Mouse (Mus musculus) lung, embryonic 15.5 days (tissue): ENCODE measurements around the gene Nfatc4. TPM values are rescaled to one million over a fixed set of nuclear protein-coding genes. Genes with fewer than 3 reads are reported as not detected.

ENCODE experiments used
- ATAC-seq: fragments of 200-750 bp; cut with Nextera tagmentation; 2 replicates; pipeline ENCODE4 v1.8.0; 2017; ENCODE audit warnings: moderate number of reproducible peaks, borderline replicate concordance; ENCODE audit not compliant: low FRiP score, low TSS enrichment; ENCODE audit errors: extremely low read depth
- H3K27ac ChIP-seq: fragments of 300-500 bp; sonication (generic); 2 replicates; pipeline ENCODE4 v1.5.1; 2015; ENCODE audit warnings: moderate library complexity, mild to moderate bottlenecking, inconsistent platforms
- H3K27me3 ChIP-seq: fragments of 300-500 bp; sonication (generic); 2 replicates; pipeline ENCODE4 v1.6.1; 2015; ENCODE audit warnings: inconsistent platforms
- H3K36me3 ChIP-seq: fragments of 300-500 bp; sonication (generic); 2 replicates; pipeline ENCODE4 v1.6.1; 2015; ENCODE audit warnings: inconsistent platforms
- H3K4me1 ChIP-seq: fragments of 300-500 bp; sonication (generic); 2 replicates; pipeline ENCODE4 v1.6.1; 2015; ENCODE audit warnings: inconsistent platforms
- H3K4me2 ChIP-seq: fragments of 300-500 bp; sonication (generic); 2 replicates; pipeline ENCODE4 v1.6.1; 2015; ENCODE audit warnings: inconsistent platforms, mild to moderate bottlenecking, moderate library complexity
- H3K4me3 ChIP-seq: fragments of 300-500 bp; sonication (generic); 2 replicates; pipeline ENCODE4 v1.5.1; 2015; ENCODE audit warnings: mild to moderate bottlenecking, inconsistent platforms
- H3K9ac ChIP-seq: fragments of 300-500 bp; sonication (generic); 2 replicates; pipeline ENCODE4 v1.6.1; 2015; ENCODE audit warnings: inconsistent platforms
- H3K9me3 ChIP-seq: fragments of 300-500 bp; sonication (generic); 2 replicates; pipeline ENCODE4 v1.6.1; 2016; ENCODE audit warnings: inconsistent platforms
- WGBS: fragments of 180-500 bp; shearing (Covaris S2); methylation state at CpG from one replicate; pipeline ENCODE4 v1.1.7; 2015; 5-methylcytosine and 5-hydroxymethylcytosine counted together
- polyA plus RNA-seq: library from polyadenylated mRNA; unstranded; fragments of >200 nt; fragmentation: Nextera tagmentation; extraction: Ambion mirVana; gene quantifications from 2 replicates; pipeline ENCODE4 v1.2.1, GENCODE M21; 2015

Nfatc4 gene
- polyA plus RNA-seq = 50.9 and 52.7 TPM in 2 replicates

DNA sequence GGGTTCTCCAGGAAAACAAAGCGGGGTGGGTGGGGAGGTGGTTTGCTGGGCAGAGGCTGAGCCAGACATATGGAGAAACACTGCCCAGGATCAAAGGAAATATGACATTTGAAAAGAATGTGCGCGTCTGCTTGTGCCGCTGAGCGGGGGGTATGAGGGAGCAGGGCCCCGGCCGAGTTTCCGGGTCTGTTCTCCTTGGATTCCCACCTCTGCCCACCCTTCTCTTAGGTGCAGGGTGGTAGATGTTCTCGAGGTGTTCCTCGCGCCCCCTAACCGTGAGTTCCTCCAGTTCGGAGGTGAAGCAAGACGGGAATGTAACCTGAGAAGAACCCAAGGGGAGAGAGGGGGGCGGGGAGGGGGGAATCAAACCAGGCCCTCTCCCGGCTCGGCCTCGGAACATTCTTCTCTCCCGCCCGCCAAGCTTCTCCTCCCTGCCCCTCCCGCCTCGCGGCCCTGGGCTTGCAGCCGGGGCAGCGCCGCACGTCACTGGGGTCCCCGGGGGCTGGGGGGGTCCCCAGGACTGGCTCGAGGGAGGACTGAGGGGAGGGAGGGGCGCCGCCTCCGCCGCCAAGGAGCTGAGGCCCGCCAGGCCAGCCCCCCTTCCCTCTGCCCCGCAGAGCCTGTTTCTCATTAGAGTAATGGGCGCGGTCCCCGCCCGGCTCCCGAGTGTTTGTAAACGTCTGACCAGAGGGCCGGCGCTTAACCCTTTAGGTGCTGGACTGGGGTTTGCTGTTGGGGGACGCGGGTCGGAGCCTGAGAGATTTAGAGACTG, at the start of gene Nfatc4:
Gene Nfatc4, plus strand, starts transcription at position 154 of the 772 bp plus-strand sequence.
- Histone ChIP-seq H3K4me3 (peak within 1 kb of the TSS; percentile 71), H3K4me1 (peaks cover 37% of the 10 kb centered on the region), H3K36me3 (peaks cover 9% of the 10 kb centered on the region; the same call in 1 of the 2 replicates), H3K27ac (peak within 1 kb of the TSS; percentile 99), H3K9me3 (no peaks in the 10 kb centered on the region), H3K27me3 (no peaks in the 10 kb centered on the region), H3K9ac (peak within 1 kb of the TSS; percentile 62), H3K4me2 (peak within 1 kb of the TSS; percentile 79)
- peak; percentile 91 for ATAC-seq
- 1% methylated on average over 40 of the region's 46 CpGs for WGBS

DNA sequence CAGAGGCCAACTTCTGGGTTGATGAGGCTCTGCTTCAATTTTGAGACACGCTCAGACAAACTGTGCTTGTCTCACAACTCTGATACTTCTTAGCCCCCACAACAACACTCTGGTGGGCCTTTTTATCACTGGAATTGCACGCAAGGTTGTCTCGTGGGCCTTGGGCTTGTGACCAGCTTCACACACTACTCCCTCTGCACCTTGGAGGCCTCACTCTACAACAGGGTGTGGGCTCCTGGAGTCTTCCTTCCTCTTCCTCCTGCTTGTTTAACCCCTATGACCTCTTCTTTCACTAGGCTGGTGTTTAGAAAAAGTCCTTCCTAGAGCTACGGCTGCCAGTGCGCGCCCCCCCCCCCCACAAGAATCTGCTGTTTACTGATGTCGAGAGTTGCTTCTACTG, 46.2 kb upstream of the Nfatc4 start:
- ATAC-seq = no peak
- Histone ChIP-seq H3K27me3 (peaks cover 4% of the 10 kb centered on the region; the same call in 1 of the 2 replicates), H3K27ac (no peak overlapping the region), H3K4me2 (no peak overlapping the region), H3K4me1 (peaks cover 22% of the 10 kb centered on the region), H3K9ac (no peak overlapping the region), H3K36me3 (no peaks in the 10 kb centered on the region), H3K9me3 (no peaks in the 10 kb centered on the region), H3K4me3 (no peak overlapping the region)
- 35% methylated on average over 7 of the region's 7 CpGs for WGBS

DNA sequence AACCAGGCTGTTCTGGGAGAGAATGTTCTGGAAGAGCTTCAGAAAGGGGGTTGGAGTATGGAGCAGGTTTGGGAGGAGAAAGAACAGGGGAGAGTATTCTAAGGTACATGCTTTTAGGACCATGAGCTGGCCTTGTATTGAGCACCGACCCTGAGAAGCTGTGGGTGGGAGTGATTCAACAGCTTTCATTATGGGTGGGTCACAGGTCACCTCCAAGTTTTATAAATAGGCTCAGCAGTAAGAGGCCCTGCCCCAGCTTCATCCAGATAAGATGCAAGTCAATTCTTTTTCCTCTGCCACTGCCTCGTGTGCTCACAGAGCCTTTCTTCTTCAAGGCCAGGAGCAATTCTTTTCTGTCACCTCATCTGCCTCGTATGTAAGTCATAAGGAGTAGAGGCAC, 45.8 kb upstream of the Nfatc4 start:
- Histone ChIP-seq H3K27ac (no peak overlapping the region), H3K9me3 (no peaks in the 10 kb centered on the region), H3K4me2 (no peak overlapping the region), H3K4me3 (no peak overlapping the region), H3K27me3 (peaks cover 9% of the 10 kb centered on the region; the same call in 1 of the 2 replicates), H3K9ac (no peak overlapping the region), H3K36me3 (no peaks in the 10 kb centered on the region), H3K4me1 (peaks cover 27% of the 10 kb centered on the region)
- ATAC-seq = no peak
- WGBS = 13% methylated on average over 3 of the region's 3 CpGs

DNA sequence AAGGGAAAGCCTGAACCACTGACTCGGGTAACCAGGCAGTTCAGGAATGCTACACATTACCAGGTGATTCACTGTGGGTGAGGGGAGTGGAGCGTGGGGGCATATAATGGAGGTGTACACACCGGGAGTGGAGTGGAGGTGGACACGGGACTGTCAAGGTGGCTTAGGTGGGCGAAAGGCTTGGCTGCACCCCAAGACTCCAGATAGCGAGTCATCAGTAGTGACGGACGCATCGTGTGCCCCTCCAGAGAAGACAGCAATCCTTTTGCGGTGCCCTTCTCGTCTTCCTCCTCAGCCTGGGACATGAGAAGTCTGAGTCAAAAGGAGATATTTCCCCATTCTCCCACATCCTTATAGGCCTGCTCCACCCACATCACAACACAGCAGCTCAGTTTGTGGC, 45.1 kb upstream of the Nfatc4 start:
- Histone ChIP-seq H3K4me2 (no peak overlapping the region), H3K27ac (no peak overlapping the region), H3K4me1 (peaks cover 33% of the 10 kb centered on the region), H3K9me3 (no peaks in the 10 kb centered on the region), H3K27me3 (peaks cover 10% of the 10 kb centered on the region; the same call in 1 of the 2 replicates), H3K4me3 (no peak overlapping the region), H3K36me3 (no peaks in the 10 kb centered on the region), H3K9ac (no peak overlapping the region)
- WGBS = 84% methylated on average over 11 of the region's 11 CpGs
- ATAC-seq = no peak

DNA sequence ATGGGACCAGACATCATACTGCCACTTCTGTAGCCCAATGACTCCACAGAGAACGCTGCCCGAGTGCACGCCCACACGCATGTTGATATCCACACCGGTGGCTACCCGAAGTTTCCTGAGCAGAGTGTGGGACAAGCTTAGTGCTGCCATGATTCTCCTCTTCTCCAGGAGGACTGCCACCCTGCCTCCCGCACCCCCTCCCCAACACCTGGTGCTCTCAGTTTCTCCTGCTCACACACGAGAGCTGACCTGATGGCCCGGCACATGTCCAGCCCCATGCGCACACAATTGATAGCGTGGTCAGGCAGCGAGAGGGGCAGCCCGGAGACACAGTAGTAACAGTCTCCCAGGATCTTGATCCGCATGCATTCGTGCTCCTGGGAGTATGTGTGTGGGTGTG, 44.3 kb upstream of the Nfatc4 start:
- H3K9ac ChIP-seq = no peak overlapping the region
- no peak for ATAC-seq
- no peaks in the 10 kb centered on the region for H3K9me3 ChIP-seq
- H3K27ac ChIP-seq = no peak overlapping the region
- no peaks in the 10 kb centered on the region for H3K36me3 ChIP-seq
- H3K27me3 ChIP-seq = peaks cover 10% of the 10 kb centered on the region; the same call in 1 of the 2 replicates
- H3K4me3 ChIP-seq = no peak overlapping the region
- H3K4me1 ChIP-seq = peaks cover 34% of the 10 kb centered on the region
- 88% methylated on average over 15 of the region's 15 CpGs for WGBS
- no peak overlapping the region for H3K4me2 ChIP-seq

DNA sequence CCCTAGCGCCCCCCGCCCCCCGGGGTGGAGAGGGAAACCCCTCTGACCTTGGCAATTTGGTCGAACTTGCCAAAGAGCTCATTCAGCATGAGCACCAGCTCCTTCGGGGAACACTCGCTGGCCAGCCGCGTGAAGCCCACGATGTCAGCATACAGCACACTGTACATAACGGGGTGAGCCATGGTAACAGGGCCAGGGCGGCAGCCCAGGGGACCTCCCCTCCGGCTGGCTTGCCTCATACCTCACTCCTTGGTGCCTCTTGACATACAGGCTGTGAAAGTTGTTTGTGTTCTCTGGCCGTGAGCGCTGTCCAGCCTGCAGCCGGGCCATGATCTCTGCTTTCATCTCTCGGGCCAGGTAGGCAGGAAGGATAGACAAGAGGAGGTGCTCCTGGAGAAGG, 43.3 kb upstream of the Nfatc4 start:
- Histone ChIP-seq H3K4me2 (no peak overlapping the region), H3K9me3 (no peaks in the 10 kb centered on the region), H3K27me3 (peaks cover 19% of the 10 kb centered on the region; the same call in 1 of the 2 replicates), H3K4me1 (peaks cover 34% of the 10 kb centered on the region), H3K27ac (no peak overlapping the region), H3K9ac (no peak overlapping the region), H3K36me3 (no peaks in the 10 kb centered on the region), H3K4me3 (no peak overlapping the region)
- no peak for ATAC-seq
- WGBS = 35% methylated on average over 16 of the region's 16 CpGs

DNA sequence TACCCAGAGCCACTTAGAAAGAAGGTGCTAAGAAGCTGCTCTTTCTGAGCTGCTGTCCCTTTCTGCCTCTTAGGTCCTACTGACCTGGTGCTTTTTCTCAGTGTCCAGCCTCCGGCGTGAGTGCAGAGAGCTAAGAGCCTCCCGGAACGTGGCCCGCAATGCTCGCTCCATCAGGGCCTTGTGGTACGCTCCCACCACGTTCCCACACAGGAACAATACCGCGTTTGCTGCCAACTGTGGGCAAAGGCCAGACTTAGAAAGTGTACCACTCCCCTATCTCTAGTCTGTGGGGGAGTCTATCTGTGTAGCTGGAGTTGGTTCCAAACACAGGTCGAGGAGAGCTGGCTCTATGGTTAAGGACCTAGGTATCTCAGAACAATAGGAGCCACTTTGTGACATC, 42.2 kb upstream of the Nfatc4 start:
- Histone ChIP-seq H3K9me3 (no peaks in the 10 kb centered on the region), H3K4me1 (peaks cover 34% of the 10 kb centered on the region), H3K27ac (no peak overlapping the region), H3K4me3 (no peak overlapping the region), H3K9ac (no peak overlapping the region), H3K27me3 (peaks cover 30% of the 10 kb centered on the region; the same call in 1 of the 2 replicates), H3K4me2 (no peak overlapping the region), H3K36me3 (no peaks in the 10 kb centered on the region)
- 78% methylated on average over 11 of the region's 11 CpGs for WGBS
- ATAC-seq = no peak

DNA sequence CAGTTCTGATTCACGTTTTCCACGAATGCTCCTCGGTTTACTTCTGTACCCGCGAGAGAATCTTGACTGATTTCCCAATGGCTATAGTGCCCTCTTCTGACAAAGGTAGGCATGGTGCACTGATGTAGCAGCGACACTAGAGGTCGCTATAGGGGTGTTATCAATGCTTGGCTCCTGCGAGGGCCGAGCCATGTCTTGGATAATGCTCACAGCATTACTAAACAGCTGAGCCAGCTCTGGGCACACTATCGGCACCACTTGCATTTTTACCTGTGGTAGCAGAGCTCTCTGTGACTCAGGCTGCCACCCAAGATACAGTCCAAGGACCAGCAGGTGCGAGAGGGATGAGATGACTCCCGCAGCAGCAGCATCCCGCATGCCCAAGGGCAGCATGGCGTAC, 41.6 kb upstream of the Nfatc4 start:
- Histone ChIP-seq H3K27ac (no peak overlapping the region), H3K4me1 (peaks cover 34% of the 10 kb centered on the region), H3K4me2 (peak overlapping the region; percentile 77), H3K4me3 (no peak overlapping the region), H3K9me3 (no peaks in the 10 kb centered on the region), H3K36me3 (no peaks in the 10 kb centered on the region), H3K9ac (no peak overlapping the region), H3K27me3 (peaks cover 32% of the 10 kb centered on the region; the same call in 1 of the 2 replicates)
- 17% methylated on average over 14 of the region's 14 CpGs for WGBS
- ATAC-seq = peak; percentile 47

DNA sequence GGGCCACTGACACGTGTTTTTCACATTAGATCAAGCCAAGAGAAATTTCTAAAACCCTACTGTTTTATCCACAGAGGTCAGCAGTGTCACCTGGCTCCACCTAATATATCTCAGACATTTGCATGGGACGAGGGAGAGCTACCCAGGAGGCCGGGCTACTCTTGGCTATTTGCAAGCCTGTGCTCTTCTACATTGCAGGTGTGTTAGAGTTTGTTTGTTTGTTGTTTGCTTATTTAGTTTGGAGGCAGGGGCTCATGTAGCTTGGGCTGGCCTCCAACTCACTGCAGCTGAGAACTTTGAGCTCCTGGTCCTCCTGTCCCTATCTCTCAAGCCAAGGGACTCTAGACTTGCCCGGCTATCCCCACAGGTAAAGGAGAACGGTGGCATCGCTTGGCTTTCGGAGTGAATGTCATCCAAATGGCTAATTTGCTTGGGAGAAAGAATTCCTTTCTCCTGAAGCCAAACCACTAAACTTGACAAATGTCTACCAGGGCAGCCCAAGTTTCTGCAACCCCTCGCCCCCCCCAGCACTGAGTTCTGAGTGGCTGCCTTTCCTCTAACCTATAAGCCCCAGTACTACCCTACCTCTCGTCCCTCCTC, 40.5 kb upstream of the Nfatc4 start:
- H3K4me2 ChIP-seq = peak overlapping the region; percentile 77
- H3K9me3 ChIP-seq = no peaks in the 10 kb centered on the region
- H3K4me1 ChIP-seq = peaks cover 26% of the 10 kb centered on the region
- 46% methylated on average over 9 of the region's 9 CpGs for WGBS
- H3K4me3 ChIP-seq = peak overlapping the region; percentile 46
- no peak for ATAC-seq
- H3K27ac ChIP-seq = peak overlapping the region; percentile 77
- H3K36me3 ChIP-seq = no peaks in the 10 kb centered on the region
- H3K27me3 ChIP-seq = peaks cover 35% of the 10 kb centered on the region
- no peak overlapping the region for H3K9ac ChIP-seq

DNA sequence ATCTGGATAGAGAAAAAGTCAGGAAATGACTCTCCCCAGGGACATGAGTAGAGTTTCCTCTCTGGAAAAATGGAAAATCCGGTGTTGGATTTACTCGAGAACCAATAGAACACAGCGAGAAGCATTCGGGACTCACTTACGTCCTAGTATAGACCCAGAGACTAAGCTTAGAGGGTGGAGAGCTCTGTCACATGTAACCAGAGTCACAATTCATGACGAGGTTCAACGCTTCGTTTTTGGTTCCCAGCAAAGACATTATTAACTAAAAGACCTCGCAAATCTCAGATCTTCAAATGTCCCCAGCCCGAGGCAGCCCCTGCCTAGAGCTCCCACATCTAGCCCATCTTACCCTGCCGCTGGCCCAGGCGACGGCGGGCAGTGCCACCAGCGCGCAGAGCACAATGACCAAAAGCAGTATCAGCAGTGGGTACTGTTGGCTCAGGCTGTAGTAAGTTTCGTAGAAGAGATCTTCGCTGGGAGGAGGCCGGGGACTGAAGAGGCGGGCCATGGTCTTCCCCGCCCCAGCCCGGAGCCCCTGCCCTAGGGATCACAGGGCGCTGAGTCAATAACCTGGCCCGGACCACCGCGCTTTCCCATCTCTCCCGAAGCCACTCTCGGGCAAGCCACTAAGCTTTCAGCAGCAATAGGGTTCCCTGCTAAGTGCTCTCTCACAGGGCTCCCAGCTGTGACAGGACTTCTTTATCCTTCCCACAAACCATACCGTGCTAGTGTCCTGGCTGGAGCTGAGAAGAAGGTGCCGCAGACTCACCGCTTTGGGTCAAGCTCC, 39.6 kb upstream of the Nfatc4 start:
- no peaks in the 10 kb centered on the region for H3K36me3 ChIP-seq
- H3K4me1 ChIP-seq = peaks cover 32% of the 10 kb centered on the region
- ATAC-seq = peak; percentile 68; the same call in 1 of the 2 replicates
- H3K27me3 ChIP-seq = peaks cover 40% of the 10 kb centered on the region
- H3K9me3 ChIP-seq = no peaks in the 10 kb centered on the region
- peak overlapping the region; percentile 28 for H3K9ac ChIP-seq
- H3K4me2 ChIP-seq = peak overlapping the region; percentile 77
- peak overlapping the region; percentile 46 for H3K4me3 ChIP-seq
- H3K27ac ChIP-seq = peak overlapping the region; percentile 77
- 1% methylated on average over 31 of the region's 31 CpGs for WGBS

DNA sequence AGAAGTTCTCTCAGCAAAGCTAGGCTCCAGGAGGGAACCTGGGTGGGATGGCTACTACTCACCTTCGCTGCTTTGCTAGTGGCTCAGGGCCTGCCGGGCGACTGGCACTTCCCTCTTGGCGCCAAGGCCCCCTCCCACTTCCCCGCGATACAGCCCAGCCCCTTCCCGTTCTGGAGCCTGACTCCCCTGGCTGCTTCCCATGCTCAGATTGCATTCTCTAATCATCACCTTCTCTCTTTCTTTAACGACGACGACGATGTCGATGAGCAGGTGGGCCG, 39.0 kb upstream of the Nfatc4 start, which contains the start of gene Adcy4:
Gene Adcy4, minus strand, starts transcription at position 138 of the 278 bp plus-strand sequence.
- Histone ChIP-seq H3K9ac (peak within 1 kb of the TSS; percentile 28), H3K4me3 (peak within 1 kb of the TSS; percentile 46), H3K27ac (peak within 1 kb of the TSS; percentile 77), H3K36me3 (no peaks in the 10 kb centered on the region), H3K4me2 (peak within 1 kb of the TSS; percentile 77), H3K27me3 (peaks cover 40% of the 10 kb centered on the region), H3K9me3 (no peaks in the 10 kb centered on the region), H3K4me1 (peaks cover 35% of the 10 kb centered on the region)
- no peak for ATAC-seq
- 8% methylated on average over 13 of the region's 13 CpGs for WGBS
